Mouse (Mus musculus) adrenal gland, postnatal 4 days (tissue): ENCODE measurements at regions not wholly inside any gene's neighbourhood (a gene's known extent, or its start where the extent isn't known, plus 50 kb on each side); places are given as distances from the start of the nearest gene placed in this dataset.

ENCODE experiments used
- DNase-seq, 2 experiments: peaks; one replicate each; pipeline ENCODE4 v3.0.0; 2021 to 2022; ENCODE audit warnings: low spot score in 2 of 2, mixed read lengths in 2 of 2

DNA sequence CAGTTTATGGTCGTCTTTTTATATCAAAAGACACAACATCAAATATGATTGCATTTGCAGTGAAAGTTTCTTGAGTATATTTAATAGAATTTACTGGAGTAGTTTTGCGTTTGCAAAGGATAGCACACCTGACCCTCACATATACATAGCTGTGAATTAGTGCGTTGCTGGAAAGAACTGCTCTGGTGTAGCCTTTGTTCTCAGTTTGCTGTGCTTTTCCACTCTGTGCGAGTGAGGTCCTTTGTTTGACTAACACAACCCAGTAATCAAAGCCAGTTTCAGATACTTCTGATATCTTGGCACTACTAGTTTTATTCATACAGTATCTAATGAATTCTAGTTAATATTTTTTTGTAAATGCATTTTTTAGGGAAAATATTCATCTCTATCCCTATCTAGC is 84.7 kb downstream of the Trim52 start:
- no peak for DNase-seq

DNA sequence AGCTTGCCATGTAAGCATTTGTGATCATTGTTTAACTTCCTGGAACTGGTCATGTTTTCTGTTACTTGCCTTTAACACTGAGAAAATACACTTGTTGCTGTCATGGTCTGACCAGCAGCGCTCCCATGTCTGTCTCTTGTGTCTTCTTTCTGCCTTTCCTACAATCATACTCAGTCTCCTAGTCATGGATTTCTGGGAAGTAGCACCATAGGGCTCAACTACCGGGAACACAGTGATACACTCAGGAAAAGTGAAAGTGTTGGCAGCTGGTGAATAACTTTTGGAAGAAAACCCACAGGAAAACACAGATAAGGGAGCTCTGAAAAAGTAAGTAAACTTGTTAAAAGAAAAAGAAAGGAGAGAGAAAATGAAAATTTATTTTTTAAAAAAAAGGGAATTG is 87.6 kb downstream of the Trim52 start:
- DNase-seq, result no peak

DNA sequence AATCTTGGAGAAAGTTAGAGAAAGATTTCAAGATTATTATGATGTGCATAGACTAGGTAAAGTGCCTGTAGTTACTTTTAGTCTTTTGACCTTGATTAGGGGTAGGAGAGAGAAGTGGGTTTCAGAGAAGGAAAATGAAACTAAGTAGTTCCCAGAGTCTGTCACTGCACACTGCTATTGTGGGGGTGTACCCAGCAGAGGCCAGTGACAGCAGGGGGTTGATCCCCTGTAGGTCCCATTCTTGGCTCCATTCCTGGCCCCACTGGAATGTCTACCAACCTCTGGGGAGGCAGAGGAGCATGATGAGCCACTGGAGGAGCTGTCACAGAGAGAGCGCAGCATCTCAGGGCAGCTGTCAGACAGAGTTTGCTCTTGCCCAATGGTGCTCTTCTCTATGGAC is 88.1 kb downstream of the Trim52 start:
- DNase-seq, result no peak

DNA sequence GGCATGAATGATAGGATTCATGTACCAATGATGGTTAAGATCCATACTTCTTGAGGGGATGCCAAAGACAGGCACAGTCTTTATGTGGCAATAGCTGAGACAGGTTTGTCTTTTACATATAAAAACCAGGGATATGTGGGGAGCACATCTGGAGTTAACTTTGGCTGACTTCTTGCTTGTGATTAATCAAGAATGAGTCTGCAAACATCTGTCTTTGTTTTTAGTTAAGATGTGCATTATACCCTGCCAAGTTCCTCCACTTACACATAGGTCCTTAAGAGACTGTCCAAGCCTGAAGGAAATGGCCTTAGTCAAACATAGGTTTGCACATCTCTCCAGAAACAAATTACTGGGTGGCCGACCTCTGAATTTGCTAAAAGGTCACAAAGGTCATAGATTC is 91.8 kb downstream of the Trim52 start:
- no peak for DNase-seq

DNA sequence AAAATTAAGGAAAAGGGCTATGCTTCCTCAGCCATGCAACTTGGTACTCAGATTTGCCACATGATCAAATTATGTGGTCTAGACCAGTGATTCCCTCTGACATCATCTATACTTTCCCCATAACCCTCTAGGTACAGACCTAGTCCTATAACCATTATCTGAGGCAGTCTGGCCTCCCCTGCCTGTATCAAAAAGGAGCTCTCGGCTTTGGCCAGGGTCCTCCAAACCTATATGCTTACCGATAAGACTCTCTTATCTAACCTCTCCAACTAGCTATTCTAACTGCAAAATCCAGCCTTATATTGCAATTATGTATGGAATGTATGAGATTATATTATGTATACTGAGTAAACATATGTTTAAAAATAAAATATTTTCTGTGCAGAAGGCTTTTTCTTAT is 93.1 kb downstream of the Trim52 start:
- DNase-seq, result no peak

DNA sequence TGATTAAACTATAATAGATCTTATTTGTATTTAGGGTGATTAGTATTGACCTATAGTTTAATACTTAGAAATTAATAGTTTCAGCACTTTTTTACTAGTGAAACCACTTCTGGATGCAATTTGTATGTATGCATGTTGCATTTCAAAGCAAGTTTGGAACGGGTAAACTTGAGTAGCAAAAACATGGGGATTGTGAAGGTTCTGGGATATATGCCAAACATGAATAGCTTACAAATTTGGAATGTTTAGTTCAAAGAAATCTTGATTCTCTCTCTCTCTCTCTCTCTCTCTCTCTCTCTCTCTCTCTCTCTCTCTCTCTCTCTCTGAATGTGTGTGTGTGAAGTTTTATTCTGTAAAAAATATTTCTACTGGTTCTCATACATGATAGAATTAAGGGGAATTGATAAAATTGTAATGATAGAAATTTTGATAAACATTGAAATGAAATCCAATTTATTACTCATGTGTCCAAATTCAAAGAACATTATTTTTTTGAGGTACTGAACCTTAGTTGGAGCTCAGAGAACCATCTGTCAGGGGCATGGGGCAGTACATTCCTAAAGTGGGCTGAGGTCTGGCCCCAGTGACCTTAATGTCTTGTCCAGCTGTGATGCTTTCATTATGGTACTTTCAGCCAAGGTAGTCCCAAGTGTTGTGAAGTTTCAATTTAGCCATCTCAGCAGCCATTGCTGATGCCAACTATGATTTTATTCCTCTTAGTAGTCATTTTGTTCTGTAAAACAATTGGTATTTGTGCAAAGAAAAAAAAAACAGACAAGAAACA is 93.7 kb downstream of the Trim52 start:
- DNase-seq, result no peak

DNA sequence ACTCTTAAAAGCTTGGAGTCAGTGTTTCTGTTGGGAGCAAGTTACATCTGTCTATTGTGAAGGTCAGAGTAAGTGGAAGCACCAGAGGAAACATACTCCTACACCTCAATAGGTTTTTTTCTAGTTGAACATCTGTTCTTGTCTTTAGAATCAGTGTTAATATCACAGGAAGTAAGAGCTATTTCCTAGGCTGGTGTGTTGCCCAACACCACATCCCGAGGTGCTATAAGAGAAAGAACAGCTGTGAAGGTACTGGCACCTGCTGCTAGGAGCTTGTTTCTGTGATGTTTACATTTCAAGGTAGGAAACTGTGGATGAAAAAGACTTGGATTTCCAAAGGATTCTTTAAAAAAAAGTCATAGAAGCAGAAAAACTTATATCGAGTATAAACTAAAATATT is 105.1 kb downstream of the Trim52 start:
- no peak for DNase-seq

DNA sequence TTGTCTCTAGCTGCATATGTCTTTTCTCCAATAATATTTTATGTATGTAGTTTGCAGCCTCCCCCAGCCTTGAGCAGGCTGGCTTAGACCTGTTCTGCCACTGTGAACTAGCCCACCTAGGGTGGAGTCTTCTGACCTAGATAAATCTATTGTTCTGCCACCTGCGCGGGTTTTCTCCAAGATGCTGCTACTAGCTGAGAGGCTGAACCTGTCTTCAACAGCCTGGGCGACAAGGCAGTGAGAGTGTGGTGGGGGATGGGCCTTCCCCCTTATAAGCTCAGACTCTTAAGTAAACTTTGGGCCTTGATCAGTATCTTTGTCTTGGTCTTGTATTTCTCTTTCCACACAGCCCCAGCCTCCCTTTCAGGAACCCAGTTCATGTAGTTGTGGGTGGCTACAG is 111.7 kb downstream of the Trim52 start:
- DNase-seq, result no peak

DNA sequence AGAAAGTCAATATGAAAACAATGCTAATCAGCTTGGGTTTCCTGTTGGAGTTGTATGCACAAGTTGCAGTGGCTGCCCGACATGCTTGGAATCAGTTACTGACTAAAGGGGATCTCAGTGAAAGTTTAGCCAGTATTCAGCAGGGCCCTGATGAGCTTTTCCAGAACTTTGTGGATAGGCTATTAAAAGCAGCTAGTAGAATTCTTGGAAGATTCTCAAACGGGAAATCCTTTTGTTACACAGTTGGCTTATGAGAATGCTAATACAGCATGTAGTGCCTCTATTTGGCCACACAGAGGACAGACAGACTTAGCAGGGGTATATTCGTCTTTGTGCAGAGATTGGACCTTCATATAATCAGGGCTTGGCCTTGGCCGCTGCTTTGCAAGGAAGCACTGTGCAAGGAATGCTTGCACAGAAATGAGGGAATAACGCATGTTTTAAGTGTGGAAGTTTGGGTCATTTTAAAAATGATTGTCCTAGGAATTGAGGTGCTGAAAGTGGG is 113.3 kb downstream of the Trim52 start:
- DNase-seq, result no peak

DNA sequence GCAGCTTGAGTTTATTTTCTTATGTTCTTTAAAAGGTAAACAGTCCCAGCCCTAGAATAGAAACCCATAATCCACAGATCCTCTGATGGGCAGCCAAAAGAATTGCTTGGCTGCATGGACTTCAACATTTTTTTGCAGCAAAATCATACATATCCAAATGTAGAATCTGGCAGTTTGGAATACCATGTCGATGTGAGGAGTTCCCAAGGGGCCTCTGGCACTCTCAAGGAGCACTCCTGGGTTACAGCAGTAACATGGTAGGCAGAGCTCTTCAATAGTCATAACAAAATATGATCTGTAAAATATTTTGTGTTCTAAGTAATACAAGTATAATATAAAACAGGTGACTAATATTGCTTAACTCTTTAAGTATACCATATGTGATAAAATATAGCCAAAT is 119.4 kb downstream of the Trim52 start:
- no peak for DNase-seq

DNA sequence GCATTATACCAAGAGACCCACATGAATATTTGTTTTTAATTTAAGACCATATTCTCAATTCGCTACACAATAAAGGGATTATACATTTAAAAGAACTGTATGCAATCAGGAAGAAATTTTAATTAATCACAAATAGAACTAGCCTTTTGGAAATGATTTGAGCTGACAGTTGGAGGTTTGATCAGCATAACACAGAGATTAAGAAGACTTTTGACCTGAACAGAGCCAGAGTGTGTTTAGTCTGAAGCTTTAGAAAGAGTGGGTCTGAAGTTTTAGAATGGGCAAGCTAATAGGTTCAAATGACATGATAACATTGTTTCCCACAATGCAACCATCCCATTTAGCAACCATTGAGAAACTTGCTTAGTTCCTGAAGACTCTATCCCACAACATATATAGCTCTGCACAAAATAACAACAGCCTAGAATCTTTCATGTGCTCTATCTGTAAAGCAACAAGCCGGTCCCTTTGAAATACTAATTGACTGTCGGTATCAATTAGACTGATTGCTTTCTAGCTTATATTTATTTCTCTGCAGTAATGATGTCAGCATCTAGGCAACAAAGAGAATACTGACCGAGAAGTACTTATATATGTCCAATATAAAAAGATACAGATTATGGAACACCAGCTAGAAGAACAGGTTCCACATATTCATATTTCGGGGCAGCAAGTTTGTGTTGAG is 135.9 kb downstream of the Trim52 start:
- DNase-seq, result no peak

DNA sequence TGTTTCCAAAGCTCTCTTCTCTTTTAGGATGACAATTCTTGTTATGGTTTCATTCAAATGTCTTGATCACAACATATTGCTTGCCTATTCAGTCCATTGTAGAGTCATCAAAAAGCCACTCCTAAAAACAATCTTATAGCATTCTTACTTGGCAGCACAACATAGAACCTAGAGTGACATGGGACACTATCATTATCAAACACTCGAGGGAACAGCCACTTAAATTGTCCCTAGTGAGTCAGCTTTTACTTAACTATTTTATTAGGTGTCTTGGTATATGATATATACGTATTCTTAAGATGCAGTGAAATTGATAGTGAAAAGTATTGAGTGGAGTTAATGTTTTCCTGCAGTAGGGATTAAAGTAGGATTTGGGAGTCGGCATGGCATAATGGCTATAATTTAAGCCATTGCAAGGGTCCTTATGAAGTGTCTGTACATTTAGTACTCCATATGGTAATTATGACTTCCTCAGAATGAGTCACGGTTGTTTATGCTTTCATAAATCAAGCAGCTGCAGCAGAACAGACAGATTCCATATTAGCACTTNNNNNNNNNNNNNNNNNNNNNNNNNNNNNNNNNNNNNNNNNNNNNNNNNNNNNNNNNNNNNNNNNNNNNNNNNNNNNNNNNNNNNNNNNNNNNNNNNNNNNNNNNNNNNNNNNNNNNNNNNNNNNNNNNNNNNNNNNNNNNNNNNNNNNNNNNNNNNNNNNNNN is 153.6 kb downstream of the Trim52 start:
- DNase-seq, result no peak

DNA sequence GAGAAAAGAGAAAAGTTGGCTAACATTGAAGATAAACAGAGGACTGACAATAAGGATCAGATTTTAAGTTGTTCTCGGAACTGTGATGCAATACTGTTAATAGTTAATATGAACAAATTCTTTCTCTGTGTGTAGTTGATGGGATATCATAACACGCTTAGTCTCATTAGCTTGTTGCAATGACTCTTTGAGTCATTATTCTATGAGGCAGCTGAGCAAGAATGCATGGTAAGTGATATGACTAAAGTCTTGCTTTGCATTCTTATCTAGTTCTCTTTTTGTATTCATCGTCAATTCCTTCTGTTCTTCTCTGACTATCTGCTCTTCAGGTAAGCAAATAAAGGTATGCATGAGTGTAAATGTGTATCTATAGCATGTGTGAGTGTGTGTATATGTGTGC is 159.3 kb downstream of the Trim52 start:
- DNase-seq, result no peak

DNA sequence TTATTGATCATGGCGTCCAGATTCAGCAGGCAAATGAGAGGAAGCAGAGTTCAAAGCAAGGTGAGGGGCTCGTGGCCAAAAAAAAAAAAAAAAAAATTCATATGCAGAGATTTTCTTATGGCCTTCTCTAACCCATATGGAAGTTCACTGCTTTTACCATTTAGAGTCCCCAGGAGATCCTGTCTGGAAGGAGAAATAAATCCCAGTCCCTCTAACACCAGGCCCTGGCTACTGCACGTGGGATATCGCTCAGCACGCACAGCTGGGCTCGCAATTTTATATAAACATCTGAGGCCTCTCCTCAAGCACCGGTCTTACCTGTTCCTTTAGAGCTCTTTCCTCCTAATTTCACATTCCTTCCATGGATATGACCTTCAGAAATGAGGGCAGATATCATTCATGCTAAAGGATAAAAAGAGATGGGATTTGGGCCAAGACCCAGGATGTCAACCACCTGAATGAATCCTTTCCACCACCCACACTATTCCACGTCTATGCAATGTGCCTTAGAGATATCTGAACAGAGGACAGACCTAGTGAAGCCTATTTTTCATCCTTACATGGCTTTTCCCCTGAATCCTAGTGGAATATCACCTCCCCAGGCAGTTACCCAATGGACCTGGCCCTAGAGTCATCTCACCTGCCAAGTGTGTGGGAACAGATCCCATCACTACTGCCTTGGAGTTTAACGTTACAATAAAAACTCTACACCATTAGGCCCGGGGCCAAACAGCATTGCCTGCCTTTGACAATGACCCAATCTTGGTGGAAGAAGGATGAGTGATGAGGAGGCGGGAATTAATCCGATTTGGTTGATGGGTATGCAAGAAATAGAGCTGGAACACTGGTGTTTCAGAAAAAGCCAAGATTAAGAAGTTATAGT is 161.9 kb downstream of the Trim52 start:
- DNase-seq, result no peak

DNA sequence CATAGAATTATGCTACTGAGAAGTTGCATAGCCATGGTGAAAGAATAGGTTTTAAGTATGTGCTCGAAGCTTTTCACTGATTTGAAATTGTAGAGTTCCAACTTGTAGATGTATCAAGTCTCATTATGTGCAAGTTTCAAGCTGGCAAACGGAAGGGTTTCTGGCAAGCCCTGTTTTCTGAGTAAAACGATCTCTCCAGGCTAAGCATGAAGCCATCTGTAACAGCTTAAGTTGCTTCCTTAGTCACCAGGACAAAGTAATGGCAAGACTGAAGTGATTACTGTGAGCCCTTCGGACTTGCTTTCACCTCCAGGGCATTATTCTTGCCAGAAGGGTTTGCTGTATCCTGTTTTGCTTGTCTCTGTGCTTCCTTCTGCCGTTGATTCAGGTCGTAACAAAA is 163.7 kb downstream of the Trim52 start:
- DNase-seq, result no peak

DNA sequence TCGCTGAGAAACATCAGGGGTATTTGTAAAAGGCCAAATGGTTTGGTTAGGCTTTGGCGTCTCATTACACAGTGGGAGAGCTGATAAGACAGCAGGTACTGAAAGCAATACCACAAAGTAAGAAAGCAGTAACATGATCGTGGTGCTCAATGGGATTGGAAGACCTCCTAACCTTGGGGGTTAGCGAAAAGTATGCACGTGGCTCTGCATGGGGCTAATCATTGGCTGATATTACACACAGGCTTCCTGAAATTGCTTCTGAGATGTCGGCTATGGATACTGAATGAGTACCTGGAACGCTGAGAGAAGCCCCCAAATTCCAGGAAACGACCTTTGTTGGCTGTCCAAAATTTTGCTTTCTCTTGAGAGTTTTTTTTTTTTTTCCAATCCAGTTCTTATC is 207.6 kb downstream of the Trim52 start:
- no peak for DNase-seq

DNA sequence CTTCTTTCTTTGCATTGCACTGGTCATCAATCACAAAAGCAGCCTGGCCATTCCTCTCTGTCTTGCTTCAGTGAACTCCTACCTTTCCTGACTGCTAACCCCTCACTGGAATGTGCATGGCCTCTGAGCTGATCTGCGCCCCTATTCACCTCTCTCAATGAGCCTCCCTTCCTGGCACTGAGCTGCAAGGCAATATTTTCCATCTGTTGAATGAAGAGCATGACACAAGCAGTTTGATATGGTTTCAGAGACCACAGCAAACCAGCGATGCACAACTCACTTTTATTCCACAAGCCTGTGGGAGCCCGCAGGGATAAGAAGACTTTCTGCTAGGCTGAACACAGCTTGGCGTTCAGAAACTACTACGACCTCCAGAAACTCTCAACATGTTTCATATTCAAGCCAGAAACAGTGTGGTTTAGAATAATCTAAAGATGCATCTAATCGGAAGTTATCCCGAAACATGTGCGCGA is 208.1 kb downstream of the Trim52 start:
- no peak for DNase-seq

DNA sequence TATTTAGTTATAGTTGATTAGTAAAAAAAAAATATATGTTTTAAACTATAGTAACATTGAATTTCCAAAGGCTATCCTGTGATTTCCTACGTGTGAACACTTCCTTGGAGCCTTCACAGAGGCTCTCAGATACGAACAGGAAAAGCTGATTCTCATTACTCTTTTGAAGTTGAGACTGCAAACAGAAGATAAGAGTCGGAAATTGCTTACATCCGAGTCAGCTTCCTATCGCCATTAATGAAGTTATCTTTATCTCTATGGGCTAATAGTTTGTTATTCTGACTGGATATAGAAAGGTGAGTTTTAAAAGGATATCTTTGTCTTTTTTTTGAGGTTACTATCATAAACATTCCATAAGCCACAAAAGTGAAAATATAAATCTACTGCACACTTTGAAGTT is 212.8 kb downstream of the Trim52 start:
- no peak for DNase-seq

DNA sequence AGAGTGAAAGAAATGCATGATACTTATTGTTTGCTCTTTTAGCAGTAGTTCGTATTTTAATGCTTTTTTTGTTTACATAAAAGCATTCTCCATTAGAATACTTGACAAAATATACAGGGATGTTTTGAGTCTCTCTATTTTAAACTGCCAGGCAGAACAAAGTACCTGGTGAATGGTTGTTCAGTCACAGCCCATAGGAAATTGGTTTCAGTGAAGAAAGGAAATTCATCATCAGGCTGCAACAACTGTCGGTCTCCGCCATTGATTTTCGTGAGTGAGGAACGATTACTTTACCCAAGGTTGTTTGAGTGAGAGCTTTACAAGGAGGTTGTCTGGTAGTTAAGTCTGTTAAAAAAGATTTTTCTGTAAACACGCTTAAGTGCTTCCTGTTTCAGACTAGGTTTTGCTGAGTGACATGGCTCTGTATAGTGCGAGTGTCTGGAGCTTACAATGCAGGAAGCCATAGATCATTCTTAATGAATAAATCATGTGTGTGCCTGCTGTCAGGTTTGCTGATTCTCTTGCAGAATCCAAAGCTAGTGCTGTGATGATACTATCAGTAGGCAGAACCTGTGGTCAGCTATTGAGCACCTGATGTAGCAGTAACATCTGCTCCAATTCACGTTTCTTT is 221.8 kb downstream of the Trim52 start:
- DNase-seq, result no peak

DNA sequence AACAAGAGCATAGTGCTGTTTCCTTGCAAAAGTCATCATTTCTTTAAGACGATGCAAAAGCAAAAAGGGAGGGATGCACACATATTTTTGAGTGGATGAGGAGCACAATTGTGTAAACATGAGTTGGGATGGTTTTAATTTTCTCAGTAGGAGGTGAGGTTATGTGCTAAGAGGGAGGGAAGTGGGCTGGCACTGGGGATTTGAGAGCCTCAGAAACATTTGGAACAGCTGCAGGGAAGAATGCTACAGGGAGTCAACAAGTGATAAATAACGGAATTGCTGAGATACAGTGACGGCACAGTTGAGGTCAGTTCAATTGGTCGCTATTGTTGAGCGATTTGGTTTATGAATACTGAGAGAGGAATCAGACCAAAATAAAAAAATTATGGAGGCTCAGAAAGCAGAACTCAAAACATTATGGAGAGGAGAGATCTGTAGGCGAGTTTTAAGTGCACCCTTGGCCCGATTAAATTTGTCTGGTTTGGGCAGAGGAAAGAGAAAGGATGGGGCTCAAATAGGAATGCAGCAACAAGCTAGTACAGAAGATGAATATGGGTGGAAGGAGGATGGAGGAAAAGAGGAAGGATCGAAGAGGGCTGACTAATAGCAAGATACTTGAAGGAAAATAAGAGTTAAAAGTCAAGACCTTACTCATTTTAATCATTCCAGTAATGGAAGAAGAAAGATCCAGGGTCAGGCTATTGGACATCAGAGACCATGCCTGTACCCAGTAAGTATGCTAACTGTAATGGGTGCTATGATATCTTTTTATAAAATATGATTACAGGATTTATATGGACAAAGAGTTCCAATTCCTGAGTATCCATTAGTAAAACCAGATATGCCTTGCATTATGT is 259.0 kb downstream of the Trim52 start:
- no peak for DNase-seq
